Mouse (Mus musculus) embryo, embryonic 11.5 days (tissue): ENCODE results near the gene Pabpn1l.

Experiments
- DNase-seq: peaks from one replicate; pipeline ENCODE4 v3.0.0-alpha.2; 2012; ENCODE audit warnings: low read depth, low spot score

The Pabpn1l gene

GRCm38 (mm10) chr8:122617947-122618546, 4.5 kb downstream of the Pabpn1l start:
- peak; percentile 75 for DNase-seq

- DNase-seq, result no peak
Observed at GRCm38 (mm10) chr8:122616181-122616905, 6.2 kb downstream of the Pabpn1l start.

GRCm38 (mm10) chr8:122611295-122612133, 11.0 kb downstream of the Pabpn1l start, which contains the start of the genes Galns and Trappc2l:
TSS of gene Galns (minus strand) at chr8:122611463.
TSS of gene Trappc2l (plus strand) at chr8:122611640.
- peak; percentile 98 for DNase-seq

GRCm38 (mm10) chr8:122610612-122611277, 11.8 kb downstream of the Pabpn1l start:
- peak; percentile 20 for DNase-seq

GRCm38 (mm10) chr8:122610209-122610608, 12.3 kb downstream of the Pabpn1l start:
- no peak for DNase-seq

DNA sequence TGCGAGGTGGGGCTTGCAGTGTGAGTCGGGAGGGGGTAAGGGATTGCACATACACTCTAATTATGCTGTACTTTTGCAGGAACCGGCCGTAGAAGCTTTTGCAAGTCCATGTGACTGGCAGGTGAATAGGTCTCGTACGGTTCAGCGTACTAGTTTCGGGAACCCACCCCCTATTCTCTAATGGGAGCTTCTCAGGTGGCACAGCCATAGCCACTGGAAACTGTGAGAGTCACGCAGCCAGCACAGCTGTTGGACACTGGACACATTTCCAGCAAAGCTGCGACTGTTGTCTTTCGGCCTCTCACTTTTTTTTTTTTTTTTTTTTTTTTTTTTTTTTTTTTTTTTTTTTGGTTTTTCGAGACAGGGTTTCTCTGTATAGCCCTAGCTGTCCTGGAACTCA, 15.7 kb downstream of the Pabpn1l start:
- no peak for DNase-seq

DNA sequence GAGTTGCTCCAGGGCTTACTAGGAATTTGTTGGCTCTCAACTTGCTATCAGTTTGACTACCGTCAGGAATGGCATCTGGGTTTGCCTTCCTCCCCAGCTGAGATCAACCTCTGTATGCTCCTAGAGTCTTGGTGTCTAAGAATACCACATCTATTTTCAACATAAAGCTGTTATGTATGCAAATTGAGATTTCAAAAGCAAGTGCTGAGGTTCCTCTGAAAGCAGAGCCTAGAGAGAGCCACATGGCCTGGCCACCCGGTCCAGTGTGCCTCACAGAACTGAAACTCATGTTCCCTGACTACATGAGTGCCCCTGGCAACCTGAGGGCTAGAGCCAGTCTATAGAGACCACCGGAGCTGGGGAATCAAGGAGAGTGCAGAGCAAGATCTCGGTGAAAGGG, 17.2 kb downstream of the Pabpn1l start:
- DNase-seq, result no peak

GRCm38 (mm10) chr8:122604640-122605039, 17.9 kb downstream of the Pabpn1l start:
- DNase-seq, result no peak

- DNase-seq, result no peak
Observed at GRCm38 (mm10) chr8:122600666-122601065, 21.9 kb downstream of the Pabpn1l start.

DNA sequence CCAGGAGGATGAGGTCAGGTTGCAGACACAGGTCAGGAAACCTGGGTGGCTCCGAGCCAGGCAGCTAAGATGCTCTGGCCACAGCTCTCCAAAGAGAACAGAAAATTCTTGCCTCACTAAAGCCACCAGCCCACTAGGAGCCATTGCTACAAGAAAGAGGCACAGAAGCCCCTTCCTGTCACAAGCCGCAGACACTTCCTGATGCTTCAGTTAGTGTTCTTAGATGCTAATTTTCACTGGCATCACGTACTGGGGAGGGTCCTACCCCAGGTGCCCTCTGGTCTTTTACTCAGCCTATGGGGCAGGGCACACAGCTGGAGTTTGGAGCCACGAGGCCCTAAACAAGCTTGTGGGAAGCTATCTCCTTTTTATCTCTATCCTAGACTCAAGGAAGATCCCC, 26.5 kb downstream of the Pabpn1l start:
- no peak for DNase-seq

DNA sequence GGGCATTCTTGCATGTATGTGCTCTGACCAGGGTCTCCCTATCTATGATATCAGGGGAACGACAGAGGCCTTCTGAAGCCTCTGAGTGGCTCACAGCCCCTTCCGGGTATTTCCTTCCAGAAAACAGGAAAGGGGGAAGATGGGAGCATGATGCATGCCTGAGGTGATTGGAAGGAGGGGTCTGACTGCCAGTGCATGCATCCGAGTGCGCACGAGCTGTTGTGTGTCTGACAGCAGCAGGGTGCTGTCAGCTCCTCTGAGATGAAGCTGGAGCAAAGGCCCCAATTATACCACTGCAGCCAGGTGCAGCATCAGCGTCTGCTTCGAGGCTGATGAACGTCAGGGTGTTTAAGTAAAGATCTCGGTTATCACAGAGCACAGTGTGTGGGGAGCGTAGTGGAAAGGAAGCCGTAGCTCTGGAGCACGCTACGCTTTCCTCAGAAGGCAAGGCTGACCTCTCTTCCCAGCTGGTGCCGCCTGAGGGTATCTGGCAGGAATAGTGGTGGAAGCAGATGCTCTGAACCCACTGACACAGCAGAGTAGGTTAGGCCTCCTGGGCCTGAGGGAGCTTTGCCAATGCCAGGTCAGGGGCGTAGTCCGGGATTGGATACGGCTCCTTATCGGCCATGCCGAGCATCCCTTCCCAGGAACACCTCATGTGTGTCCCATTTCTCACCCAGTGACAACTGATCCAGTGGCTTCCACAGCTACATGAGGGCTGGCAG, 28.6 kb downstream of the Pabpn1l start:
- DNase-seq, result no peak

DNA sequence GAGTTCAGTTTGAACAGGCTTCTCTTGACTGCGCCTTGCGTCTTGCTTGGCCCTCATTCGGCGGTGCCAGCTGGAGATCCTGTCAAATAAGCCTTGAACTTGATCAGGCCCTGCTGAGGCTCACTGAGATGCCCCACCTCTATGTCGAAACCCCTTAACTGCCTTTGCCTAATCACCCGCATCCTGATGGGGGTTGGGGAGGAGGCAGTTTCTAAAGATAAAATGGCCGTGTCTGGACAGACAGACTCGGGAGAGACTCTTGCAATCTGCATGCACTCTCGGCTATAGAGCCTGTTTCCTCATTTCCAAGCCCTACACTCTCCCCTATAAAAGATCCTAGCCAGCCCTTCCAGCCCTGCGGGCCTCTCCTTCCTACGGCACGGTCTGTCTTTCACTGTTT, 29.3 kb downstream of the Pabpn1l start:
- no peak for DNase-seq

GRCm38 (mm10) chr8:122586749-122587148, 35.8 kb downstream of the Pabpn1l start:
- no peak for DNase-seq

DNA sequence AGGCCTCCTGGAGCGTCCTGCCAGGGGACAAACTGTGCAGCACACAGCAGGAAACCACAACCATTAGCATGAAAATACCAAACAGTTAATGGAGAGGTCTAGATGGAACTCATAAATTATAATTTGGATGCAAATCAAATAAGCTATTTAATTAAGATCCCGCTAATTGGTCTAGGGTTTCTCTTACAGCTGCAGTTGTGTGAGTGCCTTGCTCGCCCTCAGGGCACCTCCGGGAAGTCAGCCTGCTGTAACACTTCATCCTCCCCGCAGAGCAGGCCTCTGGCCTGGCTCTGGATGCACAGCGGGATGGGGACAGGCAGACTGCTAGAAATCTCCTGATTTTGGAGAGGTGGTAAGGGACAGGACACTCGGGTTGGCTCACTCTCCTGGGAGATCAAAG, 36.4 kb downstream of the Pabpn1l start:
- DNase-seq, result no peak

DNA sequence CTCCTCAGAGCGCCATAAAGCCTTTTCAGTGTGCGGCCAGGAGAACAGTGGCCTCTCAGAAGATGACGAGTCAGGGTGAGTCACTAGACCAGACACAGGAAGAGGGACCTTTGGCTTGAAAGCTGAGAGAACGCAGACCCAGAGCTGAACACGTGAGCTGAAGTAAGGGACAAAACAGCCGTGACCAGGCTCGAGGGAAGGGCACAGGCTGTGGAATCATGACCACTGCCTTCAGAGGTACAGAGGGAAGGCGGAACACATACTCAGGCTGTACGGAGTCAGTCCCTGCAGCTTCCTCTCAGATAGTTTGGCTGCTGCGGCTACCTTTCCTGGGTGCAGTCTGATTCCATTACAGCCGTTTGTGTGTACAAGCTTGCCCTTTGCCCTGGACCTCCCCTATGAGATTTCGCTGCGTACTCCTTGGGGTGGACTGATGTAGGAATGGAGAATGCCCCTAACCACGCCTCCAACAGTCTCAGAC, 37.1 kb downstream of the Pabpn1l start:
- DNase-seq, result no peak

DNA sequence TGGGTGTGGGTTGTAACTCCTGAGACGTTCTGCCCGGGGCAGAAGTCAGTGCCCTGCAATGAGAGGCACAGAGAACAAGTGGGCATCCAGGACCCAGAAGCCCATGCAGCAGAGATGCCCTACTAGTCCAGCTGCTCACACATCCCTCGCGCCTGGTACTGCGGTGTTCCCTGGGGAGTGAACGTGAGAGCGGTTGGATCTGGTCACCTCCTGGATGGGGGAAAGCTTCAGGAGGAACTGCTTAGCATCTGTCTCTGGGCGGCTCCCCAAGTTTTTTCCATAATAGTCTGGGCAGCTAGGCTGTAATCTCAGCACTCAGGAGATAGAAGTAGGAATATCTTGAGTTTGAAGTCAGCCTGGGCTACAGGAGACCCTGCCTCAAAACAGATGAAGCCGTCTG, 37.6 kb downstream of the Pabpn1l start:
- DNase-seq, result no peak

GRCm38 (mm10) chr8:122580926-122581325, 41.6 kb downstream of the Pabpn1l start:
- DNase-seq, result no peak

DNA sequence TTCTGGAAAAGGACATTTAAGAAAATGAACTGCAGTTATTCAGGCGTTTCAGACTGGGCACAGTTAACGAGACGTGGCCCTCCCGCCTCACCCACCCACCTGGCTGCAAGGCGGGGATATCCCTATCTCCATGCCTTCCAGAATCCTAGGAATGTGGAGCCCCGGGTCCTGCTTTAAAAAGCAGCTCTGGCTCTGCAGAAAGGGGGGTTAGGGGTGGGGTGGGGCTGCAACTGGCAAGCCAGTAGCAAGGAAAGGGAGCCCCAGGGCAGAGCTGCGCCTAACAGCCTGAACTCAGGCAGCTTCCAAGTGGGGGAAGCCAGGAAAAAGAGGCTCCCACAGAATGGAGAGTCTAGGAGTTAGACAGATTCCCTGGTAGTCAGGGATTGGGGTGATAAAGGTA, 43.3 kb downstream of the Pabpn1l start:
- DNase-seq, result no peak

- DNase-seq, result no peak
Observed at GRCm38 (mm10) chr8:122577116-122577515, 45.4 kb downstream of the Pabpn1l start.

DNA sequence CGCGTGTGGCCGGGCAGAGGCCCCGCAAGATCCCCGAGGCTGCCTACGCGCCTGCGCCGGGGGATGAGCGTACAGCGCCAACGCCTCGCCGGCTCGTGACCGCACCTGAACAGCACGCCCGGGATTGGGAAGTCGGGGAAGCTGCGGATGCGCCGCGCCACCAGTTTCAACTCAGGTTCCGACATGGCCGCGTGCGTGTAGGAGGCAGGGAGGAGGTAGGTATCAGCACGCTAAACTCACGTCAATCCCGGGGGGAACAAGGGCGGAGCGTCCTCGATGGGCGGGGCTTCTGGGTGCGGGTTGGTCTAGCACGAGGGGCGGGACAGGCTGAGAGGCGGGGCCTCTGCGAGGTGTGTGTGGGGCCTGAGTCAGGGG, 45.9 kb downstream of the Pabpn1l start, which contains the start of gene Aprt:
Aprt (minus strand) TSS at position 262 of the 375 bp plus-strand sequence.
- peak; percentile 91 for DNase-seq
